ENCODE assay signal across 16 mouse cellular contexts in the genomic region with DNA sequence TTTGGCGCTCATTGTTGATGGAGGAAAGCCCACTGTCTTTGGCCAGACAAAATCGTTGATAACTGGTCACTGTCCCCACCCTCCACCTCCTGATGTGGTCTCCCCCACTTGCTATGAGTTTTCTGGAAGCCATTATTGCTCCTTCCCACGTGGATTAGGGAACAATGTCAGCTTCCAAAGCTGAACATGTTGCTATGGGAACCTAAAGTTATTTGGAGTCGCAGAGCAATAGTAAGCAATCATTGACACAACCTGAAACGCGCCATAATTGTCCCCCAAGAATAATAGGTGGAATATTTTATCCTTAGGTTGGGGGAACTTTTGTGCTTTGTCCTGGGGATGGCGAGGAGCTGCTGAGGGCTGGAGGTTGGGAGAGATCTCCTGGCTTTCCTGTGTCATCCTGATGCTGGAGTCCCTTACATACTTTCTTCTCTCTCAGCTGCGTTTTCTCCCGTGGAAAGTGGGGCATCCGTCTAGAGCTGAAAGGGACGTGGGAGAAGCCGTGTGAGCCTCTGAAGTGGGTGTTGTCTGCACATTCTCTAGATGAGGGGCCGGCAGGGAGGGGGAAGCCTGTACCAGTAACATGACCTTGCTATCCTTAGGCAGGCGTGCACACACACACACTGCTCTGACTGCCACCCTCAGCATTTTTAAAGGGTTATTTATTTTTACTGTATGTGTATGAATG. TPM values are rescaled to one million over a fixed set of nuclear protein-coding genes. Genes with fewer than 3 reads are reported as not detected.
DNase-seq lines count a peak whose midpoint lies in the region; ATAC-seq lines count a peak whose summit lies in the region.
"Had no signal": no experiment of that assay in that cellular context is flagged by ENCODE, and none has a peak within 500 bp of the region (broad histone marks: within the 10 kb centered on the region; RNA-seq: fewer than 3 reads in every experiment).

No protein-coding gene starts in this region.

- H3K4me2 ChIP-seq in forebrain, embryonic 13.5 days: no peak overlapping the region
- no peak overlapping the region for H3K4me2 ChIP-seq in forebrain, embryonic 16.5 days (ENCODE audit: low read length)
- no peak overlapping the region for H3K4me2 ChIP-seq in midbrain, embryonic 13.5 days (replicated peaks)
- H3K4me2 ChIP-seq in midbrain, embryonic 15.5 days: no peak overlapping the region
- H3K4me2 ChIP-seq: liver, embryonic 15.5 days had no signal

- H3K4me3 ChIP-seq in forebrain, embryonic 13.5 days: no peak overlapping the region
- H3K4me3 ChIP-seq in forebrain, embryonic 16.5 days (replicated peaks; ENCODE audit: low read length): no peak overlapping the region
- no peak overlapping the region for H3K4me3 ChIP-seq in midbrain, embryonic 10.5 days
- H3K4me3 ChIP-seq in midbrain, embryonic 13.5 days (replicated peaks): no peak overlapping the region
- H3K4me3 ChIP-seq in midbrain, embryonic 15.5 days: no peak overlapping the region
- H3K4me3 ChIP-seq in heart, embryonic 10.5 days: no peak overlapping the region
- H3K4me3 ChIP-seq: erythroblast, embryonic 14.5 days; limb, embryonic 10.5 days; liver, embryonic 15.5 days had no signal

- H3K27me3 ChIP-seq in forebrain, embryonic 13.5 days: no peaks in the 10 kb centered on the region
- no peaks in the 10 kb centered on the region for H3K27me3 ChIP-seq in forebrain, embryonic 16.5 days (replicated peaks; ENCODE audit: control insufficient read depth, insufficient read depth, low read length)
- H3K27me3 ChIP-seq in midbrain, embryonic 10.5 days (ENCODE audit: low read depth, poor library complexity, severe bottlenecking): no peaks in the 10 kb centered on the region
- no peaks in the 10 kb centered on the region for H3K27me3 ChIP-seq in midbrain, embryonic 13.5 days
- no peaks in the 10 kb centered on the region for H3K27me3 ChIP-seq in midbrain, embryonic 15.5 days (replicated peaks)
- H3K27me3 ChIP-seq in heart, embryonic 10.5 days (ENCODE audit: insufficient read depth, poor library complexity, severe bottlenecking): 0 out of 2 replicates have a peak, but pooled peaks cover 5% of the 10 kb centered on the region
- H3K27me3 ChIP-seq: liver, embryonic 15.5 days had no signal

- 0 out of 2 replicates have a peak overlapping the region, but pooled peaks have one; percentile 23 for H3K9ac ChIP-seq in forebrain, embryonic 13.5 days
- no peak overlapping the region for H3K9ac ChIP-seq in forebrain, embryonic 16.5 days (replicated peaks; ENCODE audit: low read depth, low read length)
- no peak overlapping the region for H3K9ac ChIP-seq in midbrain, embryonic 13.5 days (replicated peaks)
- no peak overlapping the region for H3K9ac ChIP-seq in midbrain, embryonic 15.5 days
- H3K9ac ChIP-seq: liver, embryonic 15.5 days had no signal

- no peaks in the 10 kb centered on the region for H3K36me3 ChIP-seq in forebrain, embryonic 13.5 days (ENCODE audit: poor library complexity, severe bottlenecking)
- H3K36me3 ChIP-seq in forebrain, embryonic 16.5 days (ENCODE audit: control insufficient read depth, insufficient read depth): no peaks in the 10 kb centered on the region
- no peaks in the 10 kb centered on the region for H3K36me3 ChIP-seq in midbrain, embryonic 10.5 days
- H3K36me3 ChIP-seq in midbrain, embryonic 13.5 days: no peaks in the 10 kb centered on the region
- H3K36me3 ChIP-seq in midbrain, embryonic 15.5 days (replicated peaks): no peaks in the 10 kb centered on the region
- no peaks in the 10 kb centered on the region for H3K36me3 ChIP-seq in heart, embryonic 10.5 days
- H3K36me3 ChIP-seq: limb, embryonic 10.5 days; liver, embryonic 15.5 days had no signal

- H3K4me1 ChIP-seq in forebrain, embryonic 13.5 days: peaks cover 12% of the 10 kb centered on the region
- no peaks in the 10 kb centered on the region for H3K4me1 ChIP-seq in forebrain, embryonic 16.5 days (replicated peaks; ENCODE audit: control insufficient read depth, insufficient read depth, low read length)
- H3K4me1 ChIP-seq in midbrain, embryonic 10.5 days: peaks cover 20% of the 10 kb centered on the region
- H3K4me1 ChIP-seq in midbrain, embryonic 13.5 days (replicated peaks): peaks cover 13% of the 10 kb centered on the region
- H3K4me1 ChIP-seq in midbrain, embryonic 15.5 days: peaks cover 12% of the 10 kb centered on the region
- peaks cover 5% of the 10 kb centered on the region; the same call in 1 of the 2 replicates for H3K4me1 ChIP-seq in heart, embryonic 10.5 days
- H3K4me1 ChIP-seq: limb, embryonic 10.5 days; liver, embryonic 15.5 days had no signal

- no peaks in the 10 kb centered on the region for H3K9me3 ChIP-seq in forebrain, embryonic 13.5 days (replicated peaks)
- no peaks in the 10 kb centered on the region for H3K9me3 ChIP-seq in forebrain, embryonic 16.5 days (ENCODE audit: control insufficient read depth, low read length)
- H3K9me3 ChIP-seq in midbrain, embryonic 10.5 days (replicated peaks): no peaks in the 10 kb centered on the region
- no peaks in the 10 kb centered on the region for H3K9me3 ChIP-seq in midbrain, embryonic 13.5 days
- H3K9me3 ChIP-seq in midbrain, embryonic 15.5 days: no peaks in the 10 kb centered on the region
- H3K9me3 ChIP-seq in heart, embryonic 10.5 days: no peaks in the 10 kb centered on the region
- H3K9me3 ChIP-seq: limb, embryonic 10.5 days; liver, embryonic 15.5 days had no signal

- H3K27ac ChIP-seq in forebrain, embryonic 13.5 days: no peak overlapping the region
- no peak overlapping the region for H3K27ac ChIP-seq in forebrain, embryonic 16.5 days (ENCODE audit: low read length)
- H3K27ac ChIP-seq in midbrain, embryonic 10.5 days (replicated peaks): peak overlapping the region; percentile 61
- no peak overlapping the region for H3K27ac ChIP-seq in midbrain, embryonic 13.5 days
- 0 out of 2 replicates have a peak overlapping the region, but pooled peaks have one; percentile 21 for H3K27ac ChIP-seq in midbrain, embryonic 15.5 days
- H3K27ac ChIP-seq in heart, embryonic 10.5 days: no peak overlapping the region
- H3K27ac ChIP-seq: limb, embryonic 10.5 days; liver, embryonic 15.5 days had no signal

- no peak for DNase-seq in midbrain, embryonic 10.5 days (ENCODE audit: low spot score)
- peak; percentile 50 for DNase-seq in telencephalon, adult 2 months (ENCODE audit: low read depth, low spot score)
- DNase-seq in heart, embryonic 10.5 days (ENCODE audit: low spot score): no peak
- no peak for DNase-seq in adrenal gland, postnatal 4 days (ENCODE audit: low spot score in 2 of 2)
- DNase-seq: adrenal gland, adult 8-10 months; cerebellum, adult 11-12 months; kidney, postnatal 36 days; lung, postnatal 36 days had no signal

- WGBS in forebrain, embryonic 13.5 days: 30% methylated on average over 14 of the region's 14 CpGs
- 30% methylated on average over 14 of the region's 14 CpGs for WGBS in forebrain, embryonic 16.5 days
- WGBS in midbrain, embryonic 10.5 days: 57% methylated on average over 14 of the region's 14 CpGs
- WGBS in midbrain, embryonic 13.5 days: 29% methylated on average over 14 of the region's 14 CpGs
- WGBS in midbrain, embryonic 15.5 days: 23% methylated on average over 14 of the region's 14 CpGs
- WGBS in heart, embryonic 10.5 days: 52% methylated on average over 14 of the region's 14 CpGs

- ATAC-seq in forebrain, embryonic 13.5 days: no peak
- no peak for ATAC-seq in forebrain, embryonic 16.5 days
- no peak for ATAC-seq in midbrain, embryonic 13.5 days
- ATAC-seq in midbrain, embryonic 15.5 days (replicated peaks): no peak
- ATAC-seq: intestine, embryonic 16.5 days had no signal

RNA-seq across cellular contexts. Expression of a gene that starts 49.7 kb away (rescaled TPM):
- 0.37 and 0.38 TPM in 2 replicates for polyA plus RNA-seq in forebrain, embryonic 13.5 days (2015; fragmentation: Nextera tagmentation; extraction: Ambion mirVana)
- 0.96 and 1.2 TPM in 2 replicates for polyA plus RNA-seq in forebrain, embryonic 16.5 days (2015; fragmentation: Nextera tagmentation; extraction: Ambion mirVana)
- 0.23 and 0.39 TPM in 2 replicates for polyA plus RNA-seq in midbrain, embryonic 10.5 days (2016; fragmentation: Nextera tagmentation; extraction: Ambion mirVana)
- polyA plus RNA-seq in midbrain, embryonic 13.5 days (2015; fragmentation: Nextera tagmentation; extraction: Ambion mirVana): 0.19 and 0.52 TPM in 2 replicates
- 1.4 and 1.9 TPM in 2 replicates for polyA plus RNA-seq in midbrain, embryonic 15.5 days (2015; fragmentation: Nextera tagmentation; extraction: Ambion mirVana)
- polyA plus RNA-seq in heart, embryonic 10.5 days (2016; fragmentation: Nextera tagmentation; extraction: Ambion mirVana): 0.05 and 0.19 TPM in 2 replicates
- under 1 TPM; 0.34 to 0.99 TPM for total RNA-seq in adrenal gland, postnatal 4 days (2021)
- polyA plus RNA-seq: erythroblast, embryonic 14.5 days; liver, embryonic 15.5 days had no signal

Comparison
In these comparisons a context has a peak if more than half of its experiments do, and no peak if none do; other contexts are left out.
1. H3K27ac ChIP-seq: peak in midbrain, embryonic 10.5 days (single experiment) and midbrain, embryonic 15.5 days (single experiment); none in forebrain, embryonic 13.5 days (single experiment), forebrain, embryonic 16.5 days (single experiment), midbrain, embryonic 13.5 days (single experiment) and heart, embryonic 10.5 days (single experiment).